Mouse (Mus musculus) lung, postnatal 0 days (tissue): Measurements from ENCODE around the gene Phb2. TPM values are rescaled to one million over a fixed set of nuclear protein-coding genes. Genes with fewer than 3 reads are reported as not detected.

ENCODE experiments used
- ATAC-seq: fragments of 200-750 bp; cut with Nextera tagmentation; 2 replicates; pipeline ENCODE4 v1.8.0; 2017; ENCODE audit warnings: moderate library complexity
- DNase-seq: peaks from one replicate; pipeline ENCODE4 v3.0.0-alpha.2; 2016; ENCODE audit warnings: low spot score
- H3K27ac ChIP-seq: fragments of 300-500 bp; sonication (generic); 2 replicates; pipeline ENCODE4 v1.5.1; 2014; ENCODE audit warnings: antibody characterized with exemption, mild to moderate bottlenecking, low read length, mixed read lengths
- H3K27me3 ChIP-seq: fragments of 300-500 bp; sonication (generic); replicated peaks from 2 replicates; pipeline ENCODE4 v1.6.1; 2014; ENCODE audit warnings: low read length, mixed read lengths; ENCODE audit not compliant: insufficient read depth
- H3K36me3 ChIP-seq: fragments of 300-500 bp; sonication (generic); 2 replicates; pipeline ENCODE4 v1.6.1; 2014; ENCODE audit warnings: low read length, mixed read lengths; ENCODE audit not compliant: insufficient read depth
- H3K4me1 ChIP-seq: fragments of 300-500 bp; sonication (generic); 2 replicates; pipeline ENCODE4 v1.6.1; 2014; ENCODE audit warnings: antibody characterized with exemption, low read depth, low read length, mixed read lengths; ENCODE audit not compliant: insufficient read depth
- H3K4me2 ChIP-seq: fragments of 300-500 bp; sonication (generic); replicated peaks from 2 replicates; pipeline ENCODE4 v1.6.1; 2014; ENCODE audit warnings: low read depth, mild to moderate bottlenecking, low read length, moderate library complexity, mixed read lengths
- H3K4me3 ChIP-seq: fragments of 300-500 bp; sonication (generic); 2 replicates; pipeline ENCODE4 v1.5.1; 2014; ENCODE audit warnings: low read depth, low read length
- H3K9ac ChIP-seq: fragments of 300-500 bp; sonication (generic); replicated peaks from 2 replicates; pipeline ENCODE4 v1.6.1; 2014; ENCODE audit warnings: low read depth, mild to moderate bottlenecking
- H3K9me3 ChIP-seq: fragments of 300-500 bp; sonication (generic); 2 replicates; pipeline ENCODE4 v1.6.1; 2016; ENCODE audit warnings: low read length, mixed read lengths
- CTCF ChIP-seq: IDR thresholded peaks from 2 replicates; pipeline ENCODE4 v1.5.1; 2016; ENCODE audit warnings: antibody characterized with exemption, mild to moderate bottlenecking
- EP300 ChIP-seq: IDR thresholded peaks from 2 replicates; pipeline ENCODE4 v1.6.1; 2016; ENCODE audit warnings: antibody characterized with exemption, mild to moderate bottlenecking, control low read depth
- WGBS: fragments of 180-500 bp; shearing (Covaris S2); extraction: QIAGEN DNeasy Blood & Tissue Kit; methylation state at CpG from one replicate; pipeline ENCODE4 v1.1.7; 2014; 5-methylcytosine and 5-hydroxymethylcytosine counted together
- polyA plus RNA-seq: library from polyadenylated mRNA; unstranded; fragments of >200 nt; fragmentation: Nextera tagmentation; extraction: Ambion mirVana; gene quantifications from 2 replicates; pipeline ENCODE4 v1.2.1, GENCODE M21; 2015

Gene Phb2
- polyA plus RNA-seq, 1 experiment from 2014 or later: 169 TPM

DNA sequence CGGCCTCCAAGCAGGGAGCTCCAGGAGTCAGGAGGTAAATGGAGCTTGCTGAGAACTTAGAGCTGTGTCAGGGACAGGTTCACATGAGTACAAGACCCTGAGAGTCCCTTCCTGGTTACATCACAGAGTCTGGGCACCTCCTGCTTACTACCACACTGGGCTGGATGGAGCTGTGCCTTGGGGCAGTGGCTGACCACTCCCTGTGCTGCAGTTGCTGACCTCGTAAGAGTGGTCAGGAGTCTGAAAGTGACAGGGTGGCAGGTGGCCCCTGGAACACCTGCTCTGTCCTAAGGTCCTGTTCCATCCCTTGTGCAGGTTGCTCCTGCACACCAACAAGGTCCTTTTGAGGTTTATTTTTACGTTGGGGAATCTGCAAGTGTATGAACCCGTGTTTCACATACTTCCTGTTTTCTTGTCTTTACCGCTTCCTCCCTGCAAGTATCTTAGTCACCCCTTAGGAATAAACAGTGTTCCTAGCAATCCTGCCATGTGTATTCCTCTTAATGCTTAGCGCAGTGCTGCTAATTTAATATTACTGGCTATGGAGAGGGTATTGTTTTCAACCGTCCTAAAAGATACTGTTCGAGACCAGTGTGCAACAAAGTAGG, 23.9 kb upstream of the Phb2 start:
- Histone ChIP-seq H3K27ac (no peak overlapping the region), H3K27me3 (no peaks in the 10 kb centered on the region), H3K4me2 (no peak overlapping the region), H3K4me1 (peaks cover 4% of the 10 kb centered on the region; the same call in 1 of the 2 replicates), H3K9me3 (no peaks in the 10 kb centered on the region), H3K4me3 (no peak overlapping the region), H3K9ac (no peak overlapping the region), H3K36me3 (no peaks in the 10 kb centered on the region)
- TF ChIP-seq CTCF (no peak), EP300 (no peak)
- no peak for DNase-seq
- 58% methylated on average over 8 of the region's 8 CpGs for WGBS
- no peak for ATAC-seq

DNA sequence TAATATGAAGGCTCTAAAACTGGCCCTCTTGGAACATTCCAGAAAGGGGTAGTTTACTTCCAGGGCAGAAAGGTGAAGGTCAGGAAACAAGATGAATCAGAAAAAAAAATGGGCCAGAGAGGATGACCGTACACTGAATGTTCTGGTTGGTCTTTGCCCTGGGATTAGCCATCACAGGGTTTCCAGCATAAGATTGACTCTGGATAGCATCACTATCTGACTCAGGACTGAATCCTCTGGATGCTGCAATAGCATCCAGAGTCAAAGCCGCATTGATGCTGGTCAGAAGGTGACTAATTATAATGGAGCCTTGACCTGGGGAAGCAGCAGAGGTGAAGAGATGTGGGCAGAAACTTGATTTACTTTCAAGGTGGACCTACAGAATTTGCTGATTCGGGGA, 23.1 kb upstream of the Phb2 start:
- Histone ChIP-seq H3K4me1 (peaks cover 5% of the 10 kb centered on the region; the same call in 1 of the 2 replicates), H3K4me2 (no peak overlapping the region), H3K27me3 (no peaks in the 10 kb centered on the region), H3K36me3 (no peaks in the 10 kb centered on the region), H3K4me3 (no peak overlapping the region), H3K9ac (no peak overlapping the region), H3K27ac (no peak overlapping the region), H3K9me3 (no peaks in the 10 kb centered on the region)
- DNase-seq: no peak
- ATAC-seq: no peak
- WGBS: 86% methylated on average over 3 of the region's 3 CpGs
- no peak for TF ChIP-seq EP300
- TF ChIP-seq CTCF: no peak

DNA sequence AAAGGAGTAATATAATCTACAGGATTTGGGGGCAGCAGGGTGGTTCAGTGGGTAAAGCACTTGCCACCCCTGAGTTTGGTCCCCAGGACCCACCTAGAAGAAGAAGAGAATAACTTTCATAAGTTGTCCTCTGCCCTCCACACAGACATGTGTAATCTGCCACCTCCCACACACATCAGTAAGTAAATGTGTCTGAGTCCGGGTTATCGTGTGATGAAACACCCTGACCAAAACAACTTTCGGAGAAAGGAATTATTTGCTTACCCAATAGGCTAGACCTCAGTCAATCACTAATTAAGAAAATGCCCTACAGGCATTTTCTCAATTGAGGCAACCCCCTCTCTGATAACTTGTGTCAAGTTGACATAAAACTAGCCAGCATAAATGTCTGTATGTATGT, 21.6 kb upstream of the Phb2 start:
- H3K4me1 ChIP-seq: peaks cover 14% of the 10 kb centered on the region; the same call in 1 of the 2 replicates
- ATAC-seq (no peak), DNase-seq (no peak)
- H3K4me2 ChIP-seq: no peak overlapping the region
- H3K9me3 ChIP-seq: no peaks in the 10 kb centered on the region
- H3K4me3 ChIP-seq: no peak overlapping the region
- no peak overlapping the region for H3K27ac ChIP-seq
- WGBS: 80% methylated on average over 3 of the region's 3 CpGs
- no peak for TF ChIP-seq CTCF
- no peak for TF ChIP-seq EP300
- no peaks in the 10 kb centered on the region for H3K36me3 ChIP-seq
- no peaks in the 10 kb centered on the region for H3K27me3 ChIP-seq
- no peak overlapping the region for H3K9ac ChIP-seq

DNA sequence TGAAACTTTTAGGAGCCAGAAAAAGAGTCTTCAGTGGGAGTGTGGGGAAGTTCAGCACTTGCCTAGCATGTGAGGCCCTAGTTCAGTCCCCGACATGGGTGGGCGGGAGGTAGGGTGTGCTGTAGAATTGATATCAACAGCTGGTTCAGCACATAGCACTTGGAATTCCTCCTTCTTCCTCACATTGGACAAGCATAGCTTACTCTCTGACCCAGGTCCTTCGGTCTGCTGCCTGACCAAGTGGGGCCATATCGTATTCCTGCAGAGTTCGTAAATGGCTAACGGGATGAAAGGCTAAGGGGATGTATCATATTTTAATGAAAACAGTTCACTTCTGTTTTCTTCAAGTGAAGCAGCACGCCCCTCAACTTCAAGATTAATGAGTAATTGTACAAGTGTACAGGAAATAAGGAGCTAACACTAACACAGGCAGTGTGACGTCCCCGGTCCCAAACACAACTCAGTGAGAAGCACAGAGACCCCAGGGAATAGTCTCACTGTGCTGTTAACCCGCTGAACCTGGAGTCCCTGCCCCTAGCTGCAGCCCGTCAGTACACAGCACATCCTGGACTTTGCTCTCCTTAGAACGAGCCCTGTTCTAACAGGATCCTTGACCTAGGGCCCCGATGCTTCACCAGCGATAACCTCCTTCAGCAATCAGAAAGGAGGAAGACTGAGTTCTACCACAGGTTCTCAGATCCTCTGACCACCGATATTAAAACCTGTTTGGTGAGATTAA, 18.7 kb upstream of the Phb2 start:
- Histone ChIP-seq H3K36me3 (no peaks in the 10 kb centered on the region), H3K9ac (no peak overlapping the region), H3K27me3 (no peaks in the 10 kb centered on the region), H3K4me3 (no peak overlapping the region), H3K9me3 (no peaks in the 10 kb centered on the region), H3K4me2 (no peak overlapping the region), H3K27ac (peak overlapping the region; percentile 86), H3K4me1 (peaks cover 14% of the 10 kb centered on the region; the same call in 1 of the 2 replicates)
- peak; percentile 47 for DNase-seq
- ATAC-seq: peak; percentile 56
- 36% methylated on average over 15 of the region's 15 CpGs for WGBS
- TF ChIP-seq EP300 (no peak), CTCF (no peak)

DNA sequence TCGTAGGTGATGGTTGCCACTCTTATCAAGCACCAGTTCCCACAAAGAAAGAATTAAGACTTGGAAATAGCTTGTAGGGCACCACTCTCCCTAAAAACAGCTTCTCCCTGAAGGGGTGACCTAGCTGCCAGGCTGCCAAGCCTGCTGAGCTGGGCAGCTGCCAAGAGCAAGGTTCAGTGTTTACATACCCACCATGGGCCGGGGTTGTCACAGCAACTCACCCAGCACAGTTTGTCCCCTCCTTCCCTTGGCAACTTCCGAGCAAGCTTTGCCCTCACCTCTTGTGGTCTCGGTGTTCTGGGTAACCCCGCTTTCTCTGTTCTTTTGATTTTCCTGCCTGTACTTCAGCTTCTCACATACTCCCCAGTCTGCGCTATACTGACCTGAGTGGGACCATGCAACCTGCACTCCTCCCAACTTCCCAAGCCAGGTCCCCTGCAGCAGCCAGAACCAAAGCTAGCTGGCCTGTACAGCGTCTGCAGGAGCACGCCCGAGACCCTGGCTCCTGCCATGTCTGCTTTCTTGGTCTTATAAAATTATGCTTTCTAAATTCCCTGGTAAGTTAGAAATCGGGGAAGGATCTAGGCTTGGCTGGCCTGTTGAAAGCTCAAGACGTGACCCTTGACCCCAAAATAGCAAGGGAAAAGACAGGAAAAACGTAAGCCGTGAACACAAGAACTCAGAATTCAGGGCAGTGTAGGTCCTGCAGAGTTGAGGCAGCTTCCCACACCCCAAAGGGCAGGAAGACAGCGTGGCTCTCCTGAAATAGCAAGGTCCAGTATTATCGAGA, 17.8 kb upstream of the Phb2 start:
- H3K4me1 ChIP-seq: peaks cover 14% of the 10 kb centered on the region; the same call in 1 of the 2 replicates

More for the DNA sequence above, 17.8 kb upstream of the Phb2 start:
- Histone ChIP-seq H3K9ac (no peak overlapping the region), H3K4me3 (no peak overlapping the region), H3K4me2 (no peak overlapping the region), H3K27ac (peak overlapping the region; percentile 86), H3K27me3 (no peaks in the 10 kb centered on the region), H3K36me3 (peaks cover 4% of the 10 kb centered on the region; the same call in 1 of the 2 replicates), H3K9me3 (no peaks in the 10 kb centered on the region)
- peak; percentile 88 for DNase-seq
- 49% methylated on average over 15 of the region's 15 CpGs for WGBS
- no peak for TF ChIP-seq CTCF
- TF ChIP-seq EP300: peak; percentile 41; the same call in 1 of the 2 replicates
- ATAC-seq: peak; percentile 92
